Comparison of ENCODE assay signal across 12 mouse cellular contexts in genomic region chr17:67827431-67827830, GRCm38 (mm10).
"Had no signal": no experiment of that assay in that cellular context is flagged by ENCODE, and none has a peak within 500 bp of the region (broad histone marks: within the 10 kb centered on the region; RNA-seq: fewer than 3 reads in every experiment).

No protein-coding gene starts in this region.

- DNase-seq: retina, postnatal 1 day; right cerebral cortex, adult 18-20 months; right cerebral cortex, postnatal 14 days; right cerebral cortex, postnatal 25 days; right cerebral cortex, postnatal 4 days; spleen, adult 18-20 months; thymus, adult 18-20 months; thymus, adult 2 months; thymus, postnatal 14 days; thymus, postnatal 25 days; thymus, postnatal 36 days; thymus, postnatal 4 days had no signal
